Mouse (Mus musculus) liver, embryonic 11.5 days (tissue): ENCODE results near the gene Zfr. TPM values are rescaled to one million over a fixed set of nuclear protein-coding genes. Genes with fewer than 3 reads are reported as not detected.

Experiments used
- ATAC-seq: fragments of 200-750 bp; cut with Nextera tagmentation; replicated peaks from 2 replicates; pipeline ENCODE4 v1.8.0; 2017; ENCODE audit warnings: moderate number of reproducible peaks, mild to moderate bottlenecking, moderate TSS enrichment, moderate library complexity; ENCODE audit not compliant: low FRiP score
- DNase-seq: peaks from one replicate; pipeline ENCODE4 v3.0.0-alpha.2; 2017; ENCODE audit warnings: low spot score
- H3K27ac ChIP-seq: fragments of 300-500 bp; sonication (generic); 2 replicates; pipeline ENCODE4 v1.5.1; 2014; ENCODE audit warnings: mild to moderate bottlenecking, low read depth, low read length, control low read depth
- H3K27me3 ChIP-seq: fragments of 300-500 bp; sonication (generic); replicated peaks from 2 replicates; pipeline ENCODE4 v1.6.1; 2014; ENCODE audit warnings: low read length, mixed read lengths; ENCODE audit not compliant: control insufficient read depth, insufficient read depth
- H3K36me3 ChIP-seq: fragments of 300-500 bp; sonication (generic); 2 replicates; pipeline ENCODE4 v1.6.1; 2014; ENCODE audit warnings: mild to moderate bottlenecking, low read length, moderate library complexity, mixed read lengths; ENCODE audit not compliant: control insufficient read depth, insufficient read depth
- H3K4me1 ChIP-seq: fragments of 300-500 bp; sonication (generic); replicated peaks from 2 replicates; pipeline ENCODE4 v1.6.1; 2014; ENCODE audit warnings: low read length, mixed read lengths; ENCODE audit not compliant: control insufficient read depth, insufficient read depth
- H3K4me2 ChIP-seq: fragments of 300-500 bp; sonication (generic); 2 replicates; pipeline ENCODE4 v1.6.1; 2014; ENCODE audit warnings: mild to moderate bottlenecking, control low read depth, moderate library complexity
- H3K4me3 ChIP-seq: fragments of 300-500 bp; sonication (generic); 2 replicates; pipeline ENCODE4 v1.5.1; 2014; ENCODE audit warnings: low read depth, low read length, control low read depth
- H3K9ac ChIP-seq: fragments of 300-500 bp; sonication (generic); 2 replicates; pipeline ENCODE4 v1.6.1; 2014; ENCODE audit warnings: low read depth, low read length, control low read depth
- H3K9me3 ChIP-seq: fragments of 300-500 bp; sonication (generic); 2 replicates; pipeline ENCODE4 v1.6.1; 2016; ENCODE audit warnings: low read length, inconsistent platforms, mixed read lengths; ENCODE audit not compliant: control insufficient read depth
- WGBS: fragments of 180-500 bp; shearing (Covaris S2); extraction: QIAGEN DNeasy Blood & Tissue Kit; methylation state at CpG from one replicate; pipeline ENCODE4 v1.1.7; 2014; 5-methylcytosine and 5-hydroxymethylcytosine counted together
- polyA plus RNA-seq: library from polyadenylated mRNA; unstranded; fragments of >200 nt; fragmentation: Nextera tagmentation; extraction: Ambion mirVana; gene quantifications from 2 replicates; pipeline ENCODE4 v1.2.1, GENCODE M21; 2014

Gene Zfr
- polyA plus RNA-seq: 86.0 and 87.3 TPM in 2 replicates

DNA sequence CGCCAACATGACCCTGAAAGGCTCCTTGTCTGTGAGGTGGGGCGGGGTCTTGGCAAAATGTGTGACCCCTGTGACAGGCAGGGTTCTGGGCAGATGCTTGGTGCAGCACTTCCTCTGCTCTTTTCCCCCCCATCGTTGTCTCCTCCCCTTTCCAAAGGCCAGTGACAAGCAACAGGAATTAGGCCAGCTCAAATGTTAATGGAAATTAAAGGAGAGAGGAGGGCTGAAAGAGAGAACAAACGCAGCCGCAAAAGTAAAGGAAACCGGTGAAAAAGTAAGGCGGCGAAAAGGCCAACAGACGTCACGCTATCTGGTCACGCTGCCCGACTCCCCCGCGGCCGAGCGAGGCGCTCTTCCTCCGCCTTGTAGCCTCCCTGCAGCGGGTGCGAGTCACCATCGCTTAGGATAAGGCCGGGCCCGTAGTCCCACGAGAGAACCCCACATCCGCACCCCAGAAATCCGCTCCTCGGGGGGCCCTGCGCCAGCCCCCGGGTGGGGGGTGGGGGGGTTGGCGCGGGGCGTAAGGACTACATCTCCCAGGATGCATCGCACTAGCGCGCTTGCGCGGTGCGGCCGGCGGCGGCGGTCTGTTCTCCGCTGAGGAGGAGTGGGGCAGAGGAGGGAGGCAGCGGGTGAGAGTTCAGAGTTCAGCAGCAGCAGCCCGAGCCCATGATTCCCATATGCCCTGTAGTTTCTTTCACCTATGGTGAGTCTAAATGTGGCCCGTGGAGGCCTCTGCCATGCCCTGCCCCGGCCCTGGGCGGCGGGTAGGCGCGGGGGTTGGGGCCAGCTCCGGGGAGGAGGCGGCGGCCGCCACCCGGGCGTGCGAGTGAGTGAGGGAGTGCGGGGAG is at the start of gene Zfr:
Gene Zfr (plus strand): TSS at position 590 of the 851 bp plus-strand sequence.
- Histone ChIP-seq H3K4me3 (peak within 1 kb of the TSS; percentile 99), H3K27ac (peak within 1 kb of the TSS; percentile 93), H3K9me3 (no peaks in the 10 kb centered on the region), H3K4me2 (peak within 1 kb of the TSS; percentile 69), H3K9ac (peak within 1 kb of the TSS; percentile 99), H3K36me3 (no peaks in the 10 kb centered on the region), H3K4me1 (peaks cover 17% of the 10 kb centered on the region), H3K27me3 (no peaks in the 10 kb centered on the region)
- DNase-seq (peak; percentile 93), ATAC-seq (peak; percentile 90)
- WGBS: under 1% methylated on average over 54 of the region's 59 CpGs

DNA sequence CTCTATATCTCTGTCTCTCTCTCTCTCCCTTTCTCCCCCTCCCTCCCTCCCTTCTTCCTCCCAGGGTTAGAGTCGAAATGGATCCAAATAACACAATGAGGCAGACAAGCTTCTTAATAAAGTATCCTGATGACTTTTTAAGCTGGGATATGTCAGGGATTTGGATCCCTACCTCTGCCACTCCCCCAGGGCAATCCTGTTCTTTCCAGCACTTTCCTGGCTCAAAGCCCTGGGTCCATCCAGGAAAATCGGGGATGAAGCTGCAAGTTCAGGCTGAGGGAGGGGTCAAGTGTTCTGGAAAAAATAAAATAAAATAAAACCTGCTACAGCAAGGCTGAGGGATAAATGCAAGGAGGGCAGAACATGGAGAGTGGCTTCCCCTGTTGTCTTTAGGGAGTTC is 49.7 kb upstream of the Zfr start:
- ATAC-seq (no peak), DNase-seq (no peak)
- Histone ChIP-seq H3K4me3 (no peak overlapping the region), H3K4me2 (no peak overlapping the region), H3K9ac (no peak overlapping the region), H3K4me1 (no peaks in the 10 kb centered on the region), H3K36me3 (no peaks in the 10 kb centered on the region), H3K27me3 (no peaks in the 10 kb centered on the region), H3K27ac (no peak overlapping the region), H3K9me3 (no peaks in the 10 kb centered on the region; the same call in 1 of the 2 replicates)
- WGBS: 73% methylated on average over 2 of the region's 2 CpGs

DNA sequence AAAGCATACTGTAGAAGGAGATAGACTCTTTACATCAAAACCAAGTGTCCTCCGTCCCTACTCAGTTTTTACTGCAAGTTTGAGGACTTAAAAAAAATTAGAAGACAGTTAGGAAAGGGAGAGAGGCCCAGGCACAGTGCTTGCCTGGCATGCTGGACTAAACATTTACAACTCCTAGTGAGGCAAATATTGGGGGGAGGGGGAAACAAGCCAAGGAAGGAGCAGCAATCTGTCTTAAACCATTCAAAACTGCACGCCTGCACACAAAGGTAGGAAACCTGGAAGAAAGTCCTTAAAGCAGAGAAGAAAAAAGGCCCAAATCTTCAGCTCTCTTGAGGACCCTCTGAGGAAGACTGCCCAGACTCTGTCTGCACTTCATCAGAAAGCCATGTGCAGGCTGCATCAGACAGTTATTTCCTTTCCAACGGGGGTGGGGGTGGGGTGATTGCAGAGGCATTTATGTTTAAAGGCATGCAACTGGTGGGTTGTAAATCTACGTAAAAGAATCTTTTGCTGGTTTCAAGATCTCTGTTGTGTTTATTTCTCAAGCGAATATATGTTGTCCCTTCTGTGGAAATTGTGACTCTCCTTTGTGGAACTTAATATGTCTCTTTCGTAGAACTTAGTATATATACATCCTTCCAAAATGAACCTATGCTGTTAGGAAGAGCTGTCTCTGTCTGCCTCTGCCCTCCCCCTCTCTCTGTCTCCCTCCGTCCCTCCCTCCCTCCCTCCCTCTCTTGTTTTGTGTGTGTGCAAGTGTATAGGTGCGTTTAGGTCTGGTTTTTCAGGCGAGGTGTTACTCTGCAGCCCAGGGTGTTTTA is 49.0 kb upstream of the Zfr start:
- H3K4me2 ChIP-seq: no peak overlapping the region
- H3K9me3 ChIP-seq: no peaks in the 10 kb centered on the region
- H3K9ac ChIP-seq: no peak overlapping the region
- no peak overlapping the region for H3K4me3 ChIP-seq
- H3K27me3 ChIP-seq: no peaks in the 10 kb centered on the region
- no peak overlapping the region for H3K27ac ChIP-seq
- DNase-seq: no peak
- WGBS: 54% methylated on average over 9 of the region's 9 CpGs
- ATAC-seq: no peak
- no peaks in the 10 kb centered on the region for H3K36me3 ChIP-seq
- H3K4me1 ChIP-seq: no peaks in the 10 kb centered on the region

DNA sequence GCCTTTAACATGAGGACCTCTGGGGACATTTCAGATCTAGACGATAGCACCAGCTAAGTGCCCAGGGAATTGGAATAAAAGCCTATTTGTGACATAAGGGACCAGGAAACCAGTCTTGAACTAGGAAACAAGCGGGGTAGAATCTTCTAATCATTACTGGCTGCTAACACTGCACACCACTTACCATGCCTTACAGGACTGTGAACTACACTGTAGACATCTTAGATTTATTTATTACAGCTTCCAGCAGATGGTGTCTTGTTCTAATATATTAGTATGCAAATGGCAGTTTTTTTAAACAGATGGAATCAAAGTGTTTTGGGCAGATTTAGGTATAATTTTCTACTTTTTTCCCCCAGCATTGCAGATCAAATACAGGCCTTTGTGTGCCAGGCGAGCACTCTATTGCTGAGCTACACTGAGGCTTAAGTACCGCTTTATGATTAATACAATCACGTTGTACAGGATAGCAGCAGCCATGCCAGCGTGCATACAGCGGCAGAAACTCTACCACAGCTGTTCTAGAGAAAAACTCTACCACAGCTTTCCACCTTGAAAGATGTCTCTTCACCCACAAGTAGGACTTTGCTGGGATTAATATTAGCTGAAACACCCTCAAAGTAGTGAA is 44.8 kb upstream of the Zfr start:
- Histone ChIP-seq H3K27ac (no peak overlapping the region), H3K27me3 (no peaks in the 10 kb centered on the region), H3K36me3 (no peaks in the 10 kb centered on the region), H3K9ac (no peak overlapping the region), H3K4me3 (no peak overlapping the region), H3K4me2 (no peak overlapping the region), H3K9me3 (no peaks in the 10 kb centered on the region), H3K4me1 (no peaks in the 10 kb centered on the region)
- 85% methylated on average over 7 of the region's 7 CpGs for WGBS
- ATAC-seq (no peak), DNase-seq (no peak)

DNA sequence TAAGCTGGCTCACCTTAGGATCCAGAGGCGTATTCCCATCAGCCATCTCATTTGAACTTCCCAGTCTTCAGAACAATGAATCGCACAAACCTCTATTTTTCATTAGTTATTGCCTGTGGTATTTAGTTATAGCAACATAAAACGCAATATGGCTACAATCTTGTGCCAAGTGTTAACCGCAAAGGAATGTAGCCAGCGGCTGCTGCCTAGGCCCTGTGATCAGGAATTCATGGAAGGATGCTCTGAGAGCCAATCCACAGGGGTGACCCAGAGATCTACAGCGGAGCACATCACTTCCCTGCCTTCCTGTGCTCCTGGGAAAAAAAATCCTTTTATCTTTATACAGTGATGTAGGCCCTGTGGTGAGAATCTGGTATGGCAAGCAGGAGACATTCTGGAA is 43.2 kb upstream of the Zfr start:
- Histone ChIP-seq H3K4me2 (no peak overlapping the region), H3K27ac (no peak overlapping the region), H3K36me3 (no peaks in the 10 kb centered on the region), H3K4me1 (no peaks in the 10 kb centered on the region), H3K4me3 (no peak overlapping the region), H3K9me3 (no peaks in the 10 kb centered on the region), H3K9ac (no peak overlapping the region), H3K27me3 (no peaks in the 10 kb centered on the region)
- DNase-seq (no peak), ATAC-seq (no peak)
- 86% methylated on average over 6 of the region's 6 CpGs for WGBS

DNA sequence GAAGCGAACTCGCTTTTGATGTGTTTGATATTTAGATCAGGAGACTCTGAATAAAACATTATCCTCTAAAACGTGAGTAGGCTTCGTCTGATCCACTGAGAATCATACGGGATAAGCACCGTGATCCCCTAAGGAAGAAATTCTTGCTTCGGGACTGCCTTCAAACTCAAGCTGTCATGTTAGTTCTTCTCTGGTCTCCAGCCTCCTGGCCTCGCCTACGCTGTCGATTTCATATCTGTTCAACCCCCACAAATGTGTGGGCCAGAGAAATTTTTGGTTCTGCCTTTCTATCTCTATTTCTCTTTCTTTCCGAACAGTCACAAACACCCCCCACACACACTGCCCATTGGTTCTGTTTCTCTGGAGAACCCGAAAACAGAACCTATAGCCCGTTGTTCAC is 35.3 kb upstream of the Zfr start:
- no peaks in the 10 kb centered on the region for H3K9me3 ChIP-seq
- H3K4me2 ChIP-seq: no peak overlapping the region
- H3K27me3 ChIP-seq: no peaks in the 10 kb centered on the region
- H3K4me1 ChIP-seq: no peaks in the 10 kb centered on the region
- no peak overlapping the region for H3K9ac ChIP-seq
- no peak overlapping the region for H3K4me3 ChIP-seq
- H3K36me3 ChIP-seq: no peaks in the 10 kb centered on the region
- DNase-seq (no peak), ATAC-seq (no peak)
- 85% methylated on average over 13 of the region's 13 CpGs for WGBS
- no peak overlapping the region for H3K27ac ChIP-seq

DNA sequence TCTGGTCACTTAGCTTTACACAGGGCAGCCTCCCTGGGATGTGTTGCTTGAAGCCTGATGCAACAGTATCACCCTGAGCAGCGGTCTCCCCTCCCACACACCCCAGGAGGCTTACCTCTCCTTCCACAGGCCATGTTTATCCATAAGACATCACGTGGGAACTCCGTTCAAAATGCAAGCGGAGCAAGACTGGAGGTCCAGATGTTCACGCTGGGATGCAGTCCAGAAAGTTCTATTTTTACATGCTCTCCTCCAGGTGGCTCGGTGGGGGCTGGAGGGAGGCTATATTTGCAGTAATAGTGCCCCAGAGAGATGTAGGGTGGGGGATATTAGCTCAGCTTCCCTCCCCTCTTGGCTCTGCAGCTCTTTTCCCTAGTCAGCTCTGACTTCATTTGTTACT is 33.5 kb upstream of the Zfr start:
- no peak overlapping the region for H3K4me3 ChIP-seq
- no peaks in the 10 kb centered on the region for H3K36me3 ChIP-seq
- DNase-seq (no peak), ATAC-seq (no peak)
- H3K4me1 ChIP-seq: no peaks in the 10 kb centered on the region
- no peak overlapping the region for H3K27ac ChIP-seq
- no peak overlapping the region for H3K9ac ChIP-seq
- H3K9me3 ChIP-seq: no peaks in the 10 kb centered on the region
- no peaks in the 10 kb centered on the region for H3K27me3 ChIP-seq
- no peak overlapping the region for H3K4me2 ChIP-seq
- WGBS: 69% methylated on average over 6 of the region's 6 CpGs

DNA sequence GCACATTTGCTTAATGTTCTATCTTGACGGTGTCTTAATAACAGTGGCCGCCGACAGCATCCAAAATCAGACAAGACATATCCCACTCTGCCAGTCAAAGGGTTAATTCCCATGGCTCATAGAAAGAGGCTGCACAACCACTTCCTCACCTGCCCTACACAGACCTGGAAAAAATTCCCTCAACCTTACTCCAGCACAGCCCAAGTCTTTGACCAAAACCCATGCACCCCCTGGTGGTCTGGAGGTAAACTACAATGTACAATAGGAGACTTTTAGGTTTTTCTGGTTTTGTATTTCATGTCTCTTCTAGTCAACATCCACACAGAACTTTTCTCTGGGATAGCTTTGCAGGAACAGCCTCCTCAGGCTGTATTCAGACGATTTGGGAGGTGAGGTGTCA is 32.8 kb upstream of the Zfr start:
- Histone ChIP-seq H3K9me3 (no peaks in the 10 kb centered on the region), H3K27ac (no peak overlapping the region), H3K9ac (no peak overlapping the region), H3K4me3 (no peak overlapping the region), H3K27me3 (no peaks in the 10 kb centered on the region), H3K4me1 (no peaks in the 10 kb centered on the region), H3K36me3 (no peaks in the 10 kb centered on the region), H3K4me2 (no peak overlapping the region)
- DNase-seq (no peak), ATAC-seq (no peak)
- 74% methylated on average over 4 of the region's 4 CpGs for WGBS
